Mouse (Mus musculus): Measurements from ENCODE around the gene 5830473C10Rik. TPM values are rescaled to one million over a fixed set of nuclear protein-coding genes. Genes with fewer than 3 reads are reported as not detected.
A peak's percentile ranks its signal among the peaks of the same experiment; 100 is the strongest.
"Not testable (repeated sequence)": the region's sequence is repeated elsewhere in the genome, so short reads cannot be mapped to it uniquely, and the experiment has no call there.

Gene 5830473C10Rik
- polyA plus RNA-seq, 1 experiment: not detected

DNA sequence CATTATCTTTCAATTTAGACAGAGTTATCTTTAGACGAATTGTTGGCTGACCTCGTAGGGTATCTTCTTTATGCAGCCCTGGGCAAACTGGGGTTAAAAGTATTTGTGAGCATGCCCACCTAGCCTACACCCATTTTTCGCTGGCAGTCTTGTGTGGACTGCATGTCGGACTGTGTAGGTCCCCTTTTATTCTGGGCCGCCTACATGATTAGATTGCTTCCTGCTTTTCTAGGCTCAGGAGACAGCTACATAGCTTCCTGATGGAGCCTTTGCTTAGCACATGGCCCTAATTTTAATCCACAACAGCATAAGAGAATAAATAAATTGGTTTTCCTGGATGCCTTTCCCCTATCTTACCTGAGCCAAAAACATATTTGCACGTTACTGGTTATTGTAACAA lies 35.2 kb downstream of the 5830473C10Rik start:
- no peak overlapping the region for H3K4me3 ChIP-seq (replicated peaks; ENCODE audit: insufficient read depth, low read depth, low read length)
- no peaks in the 10 kb centered on the region for H3K4me1 ChIP-seq (ENCODE audit: control insufficient read depth, insufficient read depth, low read length)
- no peak overlapping the region for H3K27ac ChIP-seq (ENCODE audit: insufficient read depth, low read length)

DNA sequence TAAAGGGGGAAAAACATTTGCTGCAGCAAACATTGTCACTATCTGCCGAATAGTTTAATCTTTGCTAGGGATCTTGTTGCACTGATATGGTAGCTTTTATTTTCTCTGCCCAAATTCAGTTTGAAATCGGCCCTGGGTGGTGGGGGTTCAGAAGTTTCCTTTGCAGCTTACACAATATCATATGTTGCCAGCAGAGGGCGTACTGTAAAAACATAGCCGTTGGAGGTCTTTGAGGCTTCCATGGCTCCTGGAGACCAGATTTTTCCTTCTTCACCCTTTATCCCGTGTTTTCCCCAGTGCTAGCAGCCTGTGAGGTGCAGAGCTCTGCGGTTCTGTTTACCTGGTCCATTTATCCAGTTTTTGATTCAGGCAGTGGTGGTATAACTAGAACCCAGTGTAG lies 40.6 kb downstream of the 5830473C10Rik start:
- H3K4me1 ChIP-seq (ENCODE audit: control insufficient read depth, insufficient read depth, low read length): no peaks in the 10 kb centered on the region
- no peak overlapping the region for H3K27ac ChIP-seq (ENCODE audit: insufficient read depth, low read length)
- DNase-seq: peak; percentile 15 to 16
- H3K27me3 ChIP-seq (ENCODE audit: control insufficient read depth, insufficient read depth, low read length): no peaks in the 10 kb centered on the region
- TF ChIP-seq CTCF (IDR thresholded peaks at IDR 0.05; ENCODE audit: borderline replicate concordance, insufficient read depth, low read depth, low read length): peak; percentile 39; the same call in 1 of the 2 replicates
- no peak for TF ChIP-seq POLR2A (IDR thresholded peaks at IDR 0.05; ENCODE audit: borderline replicate concordance, insufficient read depth, low read length)
- 19% methylated on average over 6 of the region's 6 CpGs for WGBS
- no peak overlapping the region for H3K4me3 ChIP-seq (replicated peaks; ENCODE audit: insufficient read depth, low read depth, low read length)

More for the DNA sequence above, 35.2 kb downstream of the 5830473C10Rik start:
- TF ChIP-seq CTCF (IDR thresholded peaks at IDR 0.05; ENCODE audit: borderline replicate concordance, insufficient read depth, low read depth, low read length) (no peak), POLR2A (IDR thresholded peaks at IDR 0.05; ENCODE audit: borderline replicate concordance, insufficient read depth, low read length) (no peak)
- no peak for DNase-seq
- 80% methylated on average over 6 of the region's 6 CpGs for WGBS
- H3K27me3 ChIP-seq (ENCODE audit: control insufficient read depth, insufficient read depth, low read length): no peaks in the 10 kb centered on the region

DNA sequence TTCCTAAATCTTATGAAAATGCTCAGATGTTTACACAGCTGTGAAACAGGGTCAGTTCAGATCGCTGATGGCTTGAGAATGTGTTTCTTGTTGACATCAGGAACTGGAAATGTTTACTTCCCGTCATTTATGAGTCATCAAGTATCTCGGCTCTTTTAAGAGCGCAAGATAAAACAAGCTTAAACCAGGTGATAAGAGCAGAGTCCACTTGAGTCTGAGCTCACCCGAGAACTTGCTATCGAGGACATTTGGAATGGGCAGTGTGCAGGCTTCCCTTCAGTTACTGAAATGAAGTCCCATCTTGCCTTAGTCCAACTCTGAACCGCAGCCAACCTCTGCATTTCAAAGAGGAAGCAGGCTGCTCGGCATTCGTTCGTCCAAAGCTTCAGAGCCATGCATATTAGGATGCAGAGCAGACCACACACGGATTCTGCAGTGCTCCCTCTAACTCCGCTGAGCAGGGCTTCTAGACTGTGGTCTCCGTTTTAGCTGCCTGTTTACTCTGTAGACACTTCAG lies 42.6 kb downstream of the 5830473C10Rik start:
- Histone ChIP-seq H3K4me3 (replicated peaks; ENCODE audit: insufficient read depth, low read depth, low read length) (no peak overlapping the region), H3K27ac (ENCODE audit: insufficient read depth, low read length) (no peak overlapping the region), H3K4me1 (ENCODE audit: control insufficient read depth, insufficient read depth, low read length) (no peaks in the 10 kb centered on the region), H3K27me3 (ENCODE audit: control insufficient read depth, insufficient read depth, low read length) (no peaks in the 10 kb centered on the region)
- 47% methylated on average over 13 of the region's 13 CpGs for WGBS
- TF ChIP-seq CTCF (IDR thresholded peaks at IDR 0.05; ENCODE audit: borderline replicate concordance, insufficient read depth, low read depth, low read length) (no peak), POLR2A (IDR thresholded peaks at IDR 0.05; ENCODE audit: borderline replicate concordance, insufficient read depth, low read length) (no peak)
- DNase-seq: no peak

DNA sequence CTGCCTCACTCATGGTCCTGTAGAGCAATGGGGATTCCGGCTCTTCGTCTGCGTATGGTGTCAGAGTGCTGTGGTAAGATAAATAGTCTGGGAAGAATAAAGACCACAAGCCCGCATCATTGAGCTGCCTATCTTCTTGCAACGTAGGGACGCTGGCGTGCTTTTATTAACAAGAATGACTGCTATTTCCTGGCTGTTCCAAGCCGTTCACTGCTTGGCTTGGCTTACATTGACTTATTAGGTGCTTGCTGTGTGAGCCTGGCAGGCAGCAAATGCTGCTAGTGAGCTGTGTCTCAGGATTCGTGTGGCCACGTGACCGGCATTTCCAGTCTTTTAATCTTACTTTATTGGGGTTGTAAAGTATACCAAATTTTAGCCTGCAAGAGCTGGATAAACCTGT lies 48.0 kb downstream of the 5830473C10Rik start:
- Histone ChIP-seq H3K4me1 (ENCODE audit: control insufficient read depth, insufficient read depth, low read length) (no peaks in the 10 kb centered on the region), H3K27me3 (ENCODE audit: control insufficient read depth, insufficient read depth, low read length) (no peaks in the 10 kb centered on the region), H3K27ac (ENCODE audit: insufficient read depth, low read length) (no peak overlapping the region), H3K4me3 (replicated peaks; ENCODE audit: insufficient read depth, low read depth, low read length) (no peak overlapping the region)
- TF ChIP-seq CTCF (IDR thresholded peaks at IDR 0.05; ENCODE audit: borderline replicate concordance, insufficient read depth, low read depth, low read length) (no peak), POLR2A (IDR thresholded peaks at IDR 0.05; ENCODE audit: borderline replicate concordance, insufficient read depth, low read length) (no peak)
- DNase-seq: no peak
- 49% methylated on average over 11 of the region's 11 CpGs for WGBS

DNA sequence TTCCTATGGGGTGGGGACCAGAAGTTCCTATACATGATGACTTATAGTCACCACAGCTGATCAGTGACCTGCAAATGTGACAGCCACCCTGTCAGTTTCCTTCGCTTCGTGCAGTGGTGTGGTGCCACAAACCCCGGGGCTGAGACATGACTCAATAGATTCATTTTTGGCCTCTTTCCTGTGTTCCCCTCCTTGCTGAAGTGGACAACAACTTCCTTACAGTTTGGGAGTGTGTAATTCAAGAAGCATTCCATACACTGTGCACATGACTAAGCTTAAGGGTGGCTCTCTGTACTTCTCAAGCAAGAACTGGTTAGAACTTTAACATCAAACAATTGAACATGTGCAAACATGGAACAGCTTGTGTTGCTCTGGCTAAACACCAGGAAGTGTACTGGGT lies 50.5 kb downstream of the 5830473C10Rik start:
- 69% methylated on average over 3 of the region's 3 CpGs for WGBS
- H3K4me1 ChIP-seq (ENCODE audit: control insufficient read depth, insufficient read depth, low read length): no peaks in the 10 kb centered on the region
- TF ChIP-seq CTCF (IDR thresholded peaks at IDR 0.05; ENCODE audit: borderline replicate concordance, insufficient read depth, low read depth, low read length) (no peak), POLR2A (IDR thresholded peaks at IDR 0.05; ENCODE audit: borderline replicate concordance, insufficient read depth, low read length) (no peak)
- no peak for DNase-seq
- H3K4me3 ChIP-seq (replicated peaks; ENCODE audit: insufficient read depth, low read depth, low read length): no peak overlapping the region
- H3K27me3 ChIP-seq (ENCODE audit: control insufficient read depth, insufficient read depth, low read length): no peaks in the 10 kb centered on the region
- no peak overlapping the region for H3K27ac ChIP-seq (ENCODE audit: insufficient read depth, low read length)

DNA sequence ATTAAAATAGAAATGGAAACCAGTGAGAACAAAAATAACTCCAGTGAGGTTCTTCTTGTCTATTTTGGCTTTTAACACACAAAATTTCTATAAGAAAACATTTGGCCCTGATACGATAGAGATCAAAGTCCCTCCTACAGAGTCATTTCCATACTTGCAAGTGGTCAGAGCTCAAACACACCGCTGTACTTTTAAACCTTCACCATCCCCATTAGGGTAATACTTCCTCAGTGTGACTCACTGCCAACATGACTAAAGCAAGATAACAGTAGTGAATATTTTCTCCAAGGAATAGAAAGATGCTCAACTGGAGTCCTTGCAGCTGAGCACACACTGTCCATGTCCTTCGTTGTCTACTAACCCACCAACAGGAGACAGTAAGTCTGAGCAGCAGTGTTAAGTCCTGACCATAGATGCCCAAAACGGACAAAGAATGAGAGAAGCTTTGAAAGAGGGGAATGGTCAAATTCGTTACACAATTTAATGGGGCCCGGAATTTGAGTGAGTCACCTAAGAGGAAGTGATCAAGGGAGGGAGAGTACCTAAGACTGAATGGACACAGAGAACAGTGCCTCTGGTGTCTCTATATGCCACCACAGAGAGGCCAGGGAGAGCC lies 51.2 kb downstream of the 5830473C10Rik start:
- H3K4me3 ChIP-seq (replicated peaks; ENCODE audit: insufficient read depth, low read depth, low read length): no peak overlapping the region
- no peaks in the 10 kb centered on the region for H3K27me3 ChIP-seq (ENCODE audit: control insufficient read depth, insufficient read depth, low read length)
- H3K27ac ChIP-seq (ENCODE audit: insufficient read depth, low read length): no peak overlapping the region
- no peak for DNase-seq
- H3K4me1 ChIP-seq (ENCODE audit: control insufficient read depth, insufficient read depth, low read length): no peaks in the 10 kb centered on the region
- 80% methylated on average over 6 of the region's 6 CpGs for WGBS
- TF ChIP-seq CTCF (IDR thresholded peaks at IDR 0.05; ENCODE audit: borderline replicate concordance, insufficient read depth, low read depth, low read length): no peak
- TF ChIP-seq POLR2A (IDR thresholded peaks at IDR 0.05; ENCODE audit: borderline replicate concordance, insufficient read depth, low read length): no peak

DNA sequence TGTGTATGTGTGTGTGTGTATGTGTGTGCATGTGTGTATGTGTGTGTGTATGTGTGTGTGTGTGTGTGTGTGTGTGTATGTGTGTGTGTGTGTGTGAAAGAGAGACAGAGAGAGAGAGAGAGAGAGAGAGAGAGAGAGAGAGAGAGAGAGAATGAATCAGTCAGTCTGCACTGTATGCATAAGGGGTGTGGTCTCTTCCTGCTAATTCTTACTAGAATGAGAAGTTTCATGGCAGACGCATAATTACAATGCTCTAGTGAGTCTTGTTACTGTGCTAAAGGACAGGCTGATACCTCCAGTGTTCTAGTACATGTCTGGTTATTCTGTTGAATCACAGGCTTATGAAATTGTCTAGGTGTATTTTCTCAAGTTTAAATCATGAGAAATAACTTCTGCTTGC lies 51.8 kb downstream of the 5830473C10Rik start:
- DNase-seq; H3K4me3 ChIP-seq (replicated peaks; ENCODE audit: insufficient read depth, low read depth, low read length); H3K27ac ChIP-seq (ENCODE audit: insufficient read depth, low read length); H3K4me1 ChIP-seq (ENCODE audit: control insufficient read depth, insufficient read depth, low read length); H3K27me3 ChIP-seq (ENCODE audit: control insufficient read depth, insufficient read depth, low read length): not testable (repeated sequence)
- 80% methylated on average over 1 of the region's 1 CpGs for WGBS

DNA sequence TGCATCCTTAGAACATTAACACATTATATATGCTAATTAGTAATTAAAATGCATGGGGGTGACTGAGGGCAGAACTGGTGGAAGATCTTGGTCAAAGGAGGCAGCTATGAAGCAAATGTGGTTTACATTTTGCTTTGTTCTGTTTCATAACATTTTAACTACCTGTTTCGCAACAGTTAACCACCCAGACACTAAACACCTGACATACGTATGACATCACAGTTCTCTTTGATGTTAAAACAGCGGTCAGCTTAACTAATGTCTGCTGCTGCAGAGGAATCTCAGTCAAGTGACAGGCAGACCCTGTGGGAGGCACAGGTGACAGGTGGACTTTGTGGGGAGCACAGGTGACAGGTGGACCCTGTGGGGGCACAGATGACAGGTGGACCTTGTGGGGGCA lies 57.0 kb downstream of the 5830473C10Rik start:
- H3K4me1 ChIP-seq (ENCODE audit: control insufficient read depth, insufficient read depth, low read length): no peaks in the 10 kb centered on the region
- WGBS: 97% methylated on average over 3 of the region's 3 CpGs
- TF ChIP-seq CTCF (IDR thresholded peaks at IDR 0.05; ENCODE audit: borderline replicate concordance, insufficient read depth, low read depth, low read length) (no peak), POLR2A (IDR thresholded peaks at IDR 0.05; ENCODE audit: borderline replicate concordance, insufficient read depth, low read length) (no peak)
- no peak overlapping the region for H3K4me3 ChIP-seq (replicated peaks; ENCODE audit: insufficient read depth, low read depth, low read length)
- DNase-seq: no peak
- H3K27ac ChIP-seq (ENCODE audit: insufficient read depth, low read length): no peak overlapping the region
- H3K27me3 ChIP-seq (ENCODE audit: control insufficient read depth, insufficient read depth, low read length): no peaks in the 10 kb centered on the region
